Mouse (Mus musculus): ENCODE results near the gene Abcc2. TPM values are rescaled to one million over a fixed set of nuclear protein-coding genes. Genes with fewer than 3 reads are reported as not detected.

The Abcc2 gene
- polyA plus RNA-seq, 1 experiment from 2014 or later, result 0.03 TPM

- H3K4me1 ChIP-seq (ENCODE audit: control insufficient read depth, insufficient read depth, low read length), result no peaks in the 10 kb centered on the region
- H3K4me3 ChIP-seq (ENCODE audit: low read depth, low read length), result no peak overlapping the region
- H3K36me3 ChIP-seq (replicated peaks; ENCODE audit: control insufficient read depth, insufficient read depth, low read depth, low read length), result no peaks in the 10 kb centered on the region
- no peaks in the 10 kb centered on the region for H3K9me3 ChIP-seq (replicated peaks; ENCODE audit: control insufficient read depth, low read length)
- ATAC-seq (replicated peaks; ENCODE audit: insufficient number of reproducible peaks, low FRiP score, low TSS enrichment, low read depth), result no peak
- DNase-seq (ENCODE audit: low spot score), result no peak
- WGBS, result 91% methylated on average over 4 of the region's 4 CpGs
- no peak overlapping the region for H3K4me2 ChIP-seq (ENCODE audit: low read depth, low read length)
- H3K9ac ChIP-seq (replicated peaks; ENCODE audit: low read length), result no peak overlapping the region
- no peaks in the 10 kb centered on the region for H3K27me3 ChIP-seq (ENCODE audit: control insufficient read depth, insufficient read depth, low read length)
- H3K27ac ChIP-seq (replicated peaks; ENCODE audit: low read depth, low read length), result no peak overlapping the region
Measured at GRCm38 (mm10) chr19:43770584-43770983, 11.4 kb upstream of the Abcc2 start.

- DNase-seq (ENCODE audit: low spot score) (no peak), ATAC-seq (replicated peaks; ENCODE audit: insufficient number of reproducible peaks, low FRiP score, low TSS enrichment, low read depth) (no peak)
- no peak overlapping the region for H3K9ac ChIP-seq (replicated peaks; ENCODE audit: low read length)
- no peaks in the 10 kb centered on the region for H3K9me3 ChIP-seq (replicated peaks; ENCODE audit: control insufficient read depth, low read length)
- WGBS, result 84% methylated on average over 5 of the region's 5 CpGs
- no peaks in the 10 kb centered on the region for H3K36me3 ChIP-seq (replicated peaks; ENCODE audit: control insufficient read depth, insufficient read depth, low read depth, low read length)
- H3K27ac ChIP-seq (replicated peaks; ENCODE audit: low read depth, low read length), result no peak overlapping the region
- H3K27me3 ChIP-seq (ENCODE audit: control insufficient read depth, insufficient read depth, low read length), result no peaks in the 10 kb centered on the region
- H3K4me2 ChIP-seq (ENCODE audit: low read depth, low read length), result no peak overlapping the region
- no peaks in the 10 kb centered on the region for H3K4me1 ChIP-seq (ENCODE audit: control insufficient read depth, insufficient read depth, low read length)
- H3K4me3 ChIP-seq (ENCODE audit: low read depth, low read length), result no peak overlapping the region
Measured at GRCm38 (mm10) chr19:43771499-43771969, 10.5 kb upstream of the Abcc2 start.

- Histone ChIP-seq H3K4me2 (ENCODE audit: low read depth, low read length) (no peak overlapping the region), H3K4me3 (ENCODE audit: low read depth, low read length) (no peak overlapping the region), H3K9me3 (replicated peaks; ENCODE audit: control insufficient read depth, low read length) (no peaks in the 10 kb centered on the region), H3K27me3 (ENCODE audit: control insufficient read depth, insufficient read depth, low read length) (no peaks in the 10 kb centered on the region), H3K27ac (replicated peaks; ENCODE audit: low read depth, low read length) (no peak overlapping the region), H3K4me1 (ENCODE audit: control insufficient read depth, insufficient read depth, low read length) (no peaks in the 10 kb centered on the region), H3K36me3 (replicated peaks; ENCODE audit: control insufficient read depth, insufficient read depth, low read depth, low read length) (no peaks in the 10 kb centered on the region), H3K9ac (replicated peaks; ENCODE audit: low read length) (no peak overlapping the region)
- ATAC-seq (replicated peaks; ENCODE audit: insufficient number of reproducible peaks, low FRiP score, low TSS enrichment, low read depth) (no peak), DNase-seq (ENCODE audit: low spot score) (no peak)
- WGBS, result 69% methylated on average over 6 of the region's 6 CpGs
Measured at GRCm38 (mm10) chr19:43772311-43772710, 9.7 kb upstream of the Abcc2 start.

- Histone ChIP-seq H3K27me3 (ENCODE audit: control insufficient read depth, insufficient read depth, low read length) (no peaks in the 10 kb centered on the region), H3K9me3 (replicated peaks; ENCODE audit: control insufficient read depth, low read length) (no peaks in the 10 kb centered on the region), H3K4me2 (ENCODE audit: low read depth, low read length) (no peak overlapping the region), H3K4me3 (ENCODE audit: low read depth, low read length) (no peak overlapping the region), H3K27ac (replicated peaks; ENCODE audit: low read depth, low read length) (no peak overlapping the region), H3K36me3 (replicated peaks; ENCODE audit: control insufficient read depth, insufficient read depth, low read depth, low read length) (no peaks in the 10 kb centered on the region), H3K9ac (replicated peaks; ENCODE audit: low read length) (no peak overlapping the region), H3K4me1 (ENCODE audit: control insufficient read depth, insufficient read depth, low read length) (no peaks in the 10 kb centered on the region)
- WGBS, result 76% methylated on average over 10 of the region's 10 CpGs
- DNase-seq (ENCODE audit: low spot score) (no peak), ATAC-seq (replicated peaks; ENCODE audit: insufficient number of reproducible peaks, low FRiP score, low TSS enrichment, low read depth) (no peak)
Measured at GRCm38 (mm10) chr19:43775433-43775832, 6.6 kb upstream of the Abcc2 start.

GRCm38 (mm10) chr19:43776561-43776960 is 5.4 kb upstream of the Abcc2 start:
- H3K36me3 ChIP-seq (replicated peaks; ENCODE audit: control insufficient read depth, insufficient read depth, low read depth, low read length), result no peaks in the 10 kb centered on the region
- ATAC-seq (replicated peaks; ENCODE audit: insufficient number of reproducible peaks, low FRiP score, low TSS enrichment, low read depth) (no peak), DNase-seq (ENCODE audit: low spot score) (no peak)
- H3K9me3 ChIP-seq (replicated peaks; ENCODE audit: control insufficient read depth, low read length), result no peaks in the 10 kb centered on the region
- no peak overlapping the region for H3K9ac ChIP-seq (replicated peaks; ENCODE audit: low read length)
- no peaks in the 10 kb centered on the region for H3K4me1 ChIP-seq (ENCODE audit: control insufficient read depth, insufficient read depth, low read length)
- 81% methylated on average over 4 of the region's 4 CpGs for WGBS
- H3K27ac ChIP-seq (replicated peaks; ENCODE audit: low read depth, low read length), result no peak overlapping the region
- H3K27me3 ChIP-seq (ENCODE audit: control insufficient read depth, insufficient read depth, low read length), result no peaks in the 10 kb centered on the region
- no peak overlapping the region for H3K4me3 ChIP-seq (ENCODE audit: low read depth, low read length)
- no peak overlapping the region for H3K4me2 ChIP-seq (ENCODE audit: low read depth, low read length)

- H3K4me3 ChIP-seq (ENCODE audit: low read depth, low read length), result no peak overlapping the region
- DNase-seq (ENCODE audit: low spot score) (no peak), ATAC-seq (replicated peaks; ENCODE audit: insufficient number of reproducible peaks, low FRiP score, low TSS enrichment, low read depth) (no peak)
- H3K4me2 ChIP-seq (ENCODE audit: low read depth, low read length), result no peak overlapping the region
- no peaks in the 10 kb centered on the region for H3K9me3 ChIP-seq (replicated peaks; ENCODE audit: control insufficient read depth, low read length)
- H3K27me3 ChIP-seq (ENCODE audit: control insufficient read depth, insufficient read depth, low read length), result no peaks in the 10 kb centered on the region
- WGBS, result 69% methylated on average over 2 of the region's 2 CpGs
- H3K27ac ChIP-seq (replicated peaks; ENCODE audit: low read depth, low read length), result no peak overlapping the region
- no peaks in the 10 kb centered on the region for H3K4me1 ChIP-seq (ENCODE audit: control insufficient read depth, insufficient read depth, low read length)
- H3K9ac ChIP-seq (replicated peaks; ENCODE audit: low read length), result no peak overlapping the region
- no peaks in the 10 kb centered on the region for H3K36me3 ChIP-seq (replicated peaks; ENCODE audit: control insufficient read depth, insufficient read depth, low read depth, low read length)
Measured at GRCm38 (mm10) chr19:43777308-43777707, 4.7 kb upstream of the Abcc2 start.

- no peak overlapping the region for H3K4me3 ChIP-seq (ENCODE audit: low read depth, low read length)
- H3K9me3 ChIP-seq (replicated peaks; ENCODE audit: control insufficient read depth, low read length), result no peaks in the 10 kb centered on the region
- H3K4me2 ChIP-seq (ENCODE audit: low read depth, low read length), result no peak overlapping the region
- no peaks in the 10 kb centered on the region for H3K4me1 ChIP-seq (ENCODE audit: control insufficient read depth, insufficient read depth, low read length)
- no peak overlapping the region for H3K9ac ChIP-seq (replicated peaks; ENCODE audit: low read length)
- 82% methylated on average over 5 of the region's 5 CpGs for whole genome bisulfite sequencing
- no peak for DNase-seq (ENCODE audit: low spot score)
- H3K36me3 ChIP-seq (replicated peaks; ENCODE audit: control insufficient read depth, insufficient read depth, low read depth, low read length), result no peaks in the 10 kb centered on the region
- H3K27ac ChIP-seq (replicated peaks; ENCODE audit: low read depth, low read length), result no peak overlapping the region
- ATAC-seq (replicated peaks; ENCODE audit: insufficient number of reproducible peaks, low FRiP score, low TSS enrichment, low read depth), result no peak
- no peaks in the 10 kb centered on the region for H3K27me3 ChIP-seq (ENCODE audit: control insufficient read depth, insufficient read depth, low read length)
Measured at GRCm38 (mm10) chr19:43780391-43780790, 1.6 kb upstream of the Abcc2 start.

- no peaks in the 10 kb centered on the region for H3K9me3 ChIP-seq (replicated peaks; ENCODE audit: control insufficient read depth, low read length)
- H3K27me3 ChIP-seq (ENCODE audit: control insufficient read depth, insufficient read depth, low read length), result no peaks in the 10 kb centered on the region
- no peak overlapping the region for H3K4me2 ChIP-seq (ENCODE audit: low read depth, low read length)
- H3K36me3 ChIP-seq (replicated peaks; ENCODE audit: control insufficient read depth, insufficient read depth, low read depth, low read length), result no peaks in the 10 kb centered on the region
- H3K4me1 ChIP-seq (ENCODE audit: control insufficient read depth, insufficient read depth, low read length), result no peaks in the 10 kb centered on the region
- H3K27ac ChIP-seq (replicated peaks; ENCODE audit: low read depth, low read length), result no peak overlapping the region
- ATAC-seq (replicated peaks; ENCODE audit: insufficient number of reproducible peaks, low FRiP score, low TSS enrichment, low read depth) (no peak), DNase-seq (ENCODE audit: low spot score) (no peak)
- H3K4me3 ChIP-seq (ENCODE audit: low read depth, low read length), result no peak overlapping the region
- H3K9ac ChIP-seq (replicated peaks; ENCODE audit: low read length), result no peak overlapping the region
- WGBS, result 85% methylated on average over 8 of the region's 8 CpGs
Measured at GRCm38 (mm10) chr19:43784761-43785160, 2.8 kb downstream of the Abcc2 start.

Data from embryonic facial prominence, embryonic 11.5 days (tissue).